Mouse (Mus musculus) MEL (cell line): ENCODE results near the gene Osbpl5. TPM values are rescaled to one million over a fixed set of nuclear protein-coding genes. Genes with fewer than 3 reads are reported as not detected.

Experiments
- DNase-seq: peaks from one replicate; pipeline ENCODE4 v3.0.0; 2011; ENCODE audit warnings: low read depth, low spot score
- H3K27ac ChIP-seq: 2 replicates; pipeline ENCODE4 v1.5.1; 2012; ENCODE audit warnings: low read depth, mild to moderate bottlenecking, control low read depth, low read length, moderate library complexity; ENCODE audit not compliant: control insufficient read depth
- H3K27me3 ChIP-seq, 2 experiments: fragments of 150-350 bp in 1 of 2; sonication (generic) in 1 of 2; 2 replicates each; pipeline ENCODE4 v1.6.1; 2012; ENCODE audit warnings: low read length in 2 of 2, mild to moderate bottlenecking in 2 of 2, improper control_type of control experiment in 1 of 2, moderate library complexity in 1 of 2; ENCODE audit not compliant: insufficient read depth in 2 of 2, control insufficient read depth in 1 of 2
- H3K36me3 ChIP-seq, 2 experiments: 2 replicates each; pipeline ENCODE4 v1.6.1; 2012 to 2014; ENCODE audit warnings: low read length in 2 of 2, improper control_type of control experiment in 1 of 2, inconsistent platforms in 1 of 2, mild to moderate bottlenecking in 1 of 2; ENCODE audit not compliant: insufficient read depth in 2 of 2, control insufficient read depth in 1 of 2
- H3K4me1 ChIP-seq, 2 experiments: fragments of 150-350 bp in 1 of 2; sonication (generic) in 1 of 2; 2 replicates each; pipeline ENCODE4 v1.6.1; 2012; ENCODE audit warnings: low read length in 2 of 2, improper control_type of control experiment in 1 of 2, mild to moderate bottlenecking in 1 of 2; ENCODE audit not compliant: insufficient read depth in 2 of 2, control insufficient read depth in 1 of 2
- H3K4me3 ChIP-seq, 2 experiments: fragments of 150-350 bp in 1 of 2; sonication (generic) in 1 of 2; 2 replicates each; pipeline ENCODE4 v1.5.1; 2012; ENCODE audit warnings: low read depth in 2 of 2, low read length in 2 of 2, mild to moderate bottlenecking in 2 of 2, moderate library complexity in 2 of 2, control low read depth in 1 of 2, improper control_type of control experiment in 1 of 2; ENCODE audit not compliant: control insufficient read depth in 1 of 2, insufficient read depth in 1 of 2
- H3K79me2 ChIP-seq: 2 replicates; pipeline ENCODE4 v1.6.1; 2012; ENCODE audit warnings: mild to moderate bottlenecking, low read length, moderate library complexity; ENCODE audit not compliant: control insufficient read depth, poor library complexity, insufficient read depth
- H3K9ac ChIP-seq: 2 replicates; pipeline ENCODE4 v1.6.1; 2012; ENCODE audit warnings: low read depth, mild to moderate bottlenecking, control low read depth, low read length, moderate library complexity; ENCODE audit not compliant: control insufficient read depth, poor library complexity, severe bottlenecking
- H3K9me3 ChIP-seq: fragments of 150-350 bp; sonication (generic); replicated peaks from 2 replicates; pipeline ENCODE4 v1.6.1; 2012; ENCODE audit warnings: mild to moderate bottlenecking, low read length, improper control_type of control experiment, moderate library complexity; ENCODE audit not compliant: insufficient read depth
- BHLHE40 ChIP-seq: IDR thresholded peaks from 2 replicates; pipeline ENCODE4 v1.6.1; 2012; ENCODE audit warnings: low read depth, mild to moderate bottlenecking, inconsistent platforms, low read length, improper control_type of control experiment, borderline replicate concordance
- CHD1 ChIP-seq: IDR thresholded peaks from 2 replicates; pipeline ENCODE4 v1.6.1; 2012; ENCODE audit warnings: low read depth, mild to moderate bottlenecking, inconsistent platforms, low read length, improper control_type of control experiment
- CTCF ChIP-seq, 3 experiments: IDR thresholded peaks in 2 of 3; conservative IDR thresholded peaks in 1 of 3; 2 replicates each; pipeline ENCODE4 v1.5.1; 2011 to 2012; ENCODE audit warnings: low read length in 3 of 3, low read depth in 2 of 3, mild to moderate bottlenecking in 2 of 3, improper control_type of control experiment in 1 of 3, inconsistent platforms in 1 of 3, mixed read lengths in 1 of 3, moderate library complexity in 1 of 3; ENCODE audit not compliant: control insufficient read depth in 1 of 3, insufficient read depth in 1 of 3, poor library complexity in 1 of 3, severe bottlenecking in 1 of 3
- E2F4 ChIP-seq: IDR thresholded peaks from 2 replicates; pipeline ENCODE4 v1.6.1; 2011; ENCODE audit warnings: low read depth, low read length, improper control_type of control experiment, borderline replicate concordance
- ELF1 ChIP-seq: IDR thresholded peaks from 2 replicates; pipeline ENCODE4 v1.6.1; 2014; ENCODE audit warnings: low read depth, mild to moderate bottlenecking, inconsistent platforms, low read length, improper control_type of control experiment, moderate library complexity
- EP300 ChIP-seq, 2 experiments: IDR thresholded peaks; 2 replicates each; pipeline ENCODE4 v1.6.1; 2011; ENCODE audit warnings: improper control_type of control experiment in 2 of 2, low read length in 2 of 2, low read depth in 1 of 2, mild to moderate bottlenecking in 1 of 2
- ETS1 ChIP-seq: IDR thresholded peaks from 2 replicates; pipeline ENCODE4 v1.6.1; 2012; ENCODE audit warnings: low read depth, mild to moderate bottlenecking, inconsistent platforms, low read length, improper control_type of control experiment, moderate library complexity
- GATA1 ChIP-seq: IDR thresholded peaks from 2 replicates; pipeline ENCODE4 v1.6.1; 2011; ENCODE audit warnings: low read depth, low read length, improper control_type of control experiment
- HCFC1 ChIP-seq: IDR thresholded peaks from 2 replicates; pipeline ENCODE4 v1.6.1; 2012; ENCODE audit warnings: low read depth, mild to moderate bottlenecking, inconsistent platforms, low read length, improper control_type of control experiment, moderate library complexity
- MAFK ChIP-seq: IDR thresholded peaks from 2 replicates; pipeline ENCODE4 v1.6.1; 2011; ENCODE audit warnings: low read depth, mild to moderate bottlenecking, low read length, improper control_type of control experiment, borderline replicate concordance
- MAX ChIP-seq: IDR thresholded peaks from 2 replicates; pipeline ENCODE4 v1.6.1; 2011; ENCODE audit warnings: low read length, improper control_type of control experiment
- MEF2A ChIP-seq: IDR thresholded peaks from 2 replicates; pipeline ENCODE4 v1.6.1; 2014; ENCODE audit warnings: low read depth, mild to moderate bottlenecking, inconsistent platforms, low read length, improper control_type of control experiment; ENCODE audit not compliant: poor library complexity, insufficient replicate concordance, severe bottlenecking; ENCODE audit errors: extremely low read depth
- MXI1 ChIP-seq: IDR thresholded peaks from 2 replicates; pipeline ENCODE4 v1.6.1; 2011; ENCODE audit warnings: mild to moderate bottlenecking, low read depth, low read length, improper control_type of control experiment
- MYB ChIP-seq: IDR thresholded peaks from 2 replicates; pipeline ENCODE4 v1.6.1; 2011; ENCODE audit warnings: mild to moderate bottlenecking, low read depth, low read length, improper control_type of control experiment
- MYC ChIP-seq: IDR thresholded peaks from 2 replicates; pipeline ENCODE4 v1.6.1; 2011; ENCODE audit warnings: low read depth, mild to moderate bottlenecking, low read length, improper control_type of control experiment, moderate library complexity
- NELFE ChIP-seq: IDR thresholded peaks from 2 replicates; pipeline ENCODE4 v1.6.1; 2011; ENCODE audit warnings: low read depth, low read length, improper control_type of control experiment
- NRF1 ChIP-seq: IDR thresholded peaks from 2 replicates; pipeline ENCODE4 v1.6.1; 2014; ENCODE audit warnings: low read depth, mild to moderate bottlenecking, inconsistent platforms, low read length, improper control_type of control experiment, moderate library complexity; ENCODE audit not compliant: poor library complexity, insufficient read depth, severe bottlenecking
- POLR2A ChIP-seq, 2 experiments: IDR thresholded peaks; 2 replicates each; pipeline ENCODE4 v1.6.1; 2011 to 2012; ENCODE audit warnings: low read length in 2 of 2, mild to moderate bottlenecking in 2 of 2, control low read depth in 1 of 2, improper control_type of control experiment in 1 of 2, low read depth in 1 of 2, moderate library complexity in 1 of 2; ENCODE audit not compliant: control insufficient read depth in 1 of 2, insufficient read depth in 1 of 2, poor library complexity in 1 of 2
- RAD21 ChIP-seq: IDR thresholded peaks from 2 replicates; pipeline ENCODE4 v1.6.1; 2011; ENCODE audit warnings: mild to moderate bottlenecking, low read depth, low read length, improper control_type of control experiment
- TAL1 ChIP-seq: IDR thresholded peaks from 2 replicates; pipeline ENCODE4 v1.6.1; 2012; ENCODE audit warnings: mild to moderate bottlenecking, inconsistent platforms, low read length, moderate library complexity, mixed read lengths
- TBP ChIP-seq: IDR thresholded peaks from 2 replicates; pipeline ENCODE4 v1.8.0; 2011; ENCODE audit warnings: low read depth, low read length, improper control_type of control experiment
- TCF12 ChIP-seq: IDR thresholded peaks from 2 replicates; pipeline ENCODE4 v1.6.1; 2014; ENCODE audit warnings: low read depth, mild to moderate bottlenecking, inconsistent platforms, low read length, improper control_type of control experiment, moderate library complexity
- ZC3H11A ChIP-seq: IDR thresholded peaks from 2 replicates; pipeline ENCODE4 v1.6.1; 2012; ENCODE audit warnings: low read depth, mild to moderate bottlenecking, inconsistent platforms, low read length, improper control_type of control experiment
- ZMIZ1 ChIP-seq: IDR thresholded peaks from 2 replicates; pipeline ENCODE4 v1.6.1; 2012; ENCODE audit warnings: low read depth, mild to moderate bottlenecking, inconsistent platforms, low read length, improper control_type of control experiment, moderate library complexity
- polyA plus RNA-seq, 2 experiments: library from polyadenylated mRNA; stranded (reverse) in 1 of 2; unstranded in 1 of 2; fragments of >175 nt in 1 of 2; fragments of >200 nt in 1 of 2; gene quantifications; 2 replicates each; pipeline versions ENCODE4 v1.2.1 to v1.2.4; 2012; ENCODE audit warnings: low replicate concordance in 2 of 2, low read depth in 1 of 2; ENCODE audit not compliant: insufficient read length in 2 of 2, insufficient read depth in 1 of 2, missing spikeins in 1 of 2
- total RNA-seq: library from RNA; depleted of rRNA; stranded (reverse); fragments of 300-350 nt; gene quantifications from 2 replicates; pipeline ENCODE4 v1.2.3, GENCODE M21; 2012

Osbpl5 gene
- total and polyA plus RNA-seq, 3 experiments, result 0.27 to 0.50 TPM; not detected in 1

DNA sequence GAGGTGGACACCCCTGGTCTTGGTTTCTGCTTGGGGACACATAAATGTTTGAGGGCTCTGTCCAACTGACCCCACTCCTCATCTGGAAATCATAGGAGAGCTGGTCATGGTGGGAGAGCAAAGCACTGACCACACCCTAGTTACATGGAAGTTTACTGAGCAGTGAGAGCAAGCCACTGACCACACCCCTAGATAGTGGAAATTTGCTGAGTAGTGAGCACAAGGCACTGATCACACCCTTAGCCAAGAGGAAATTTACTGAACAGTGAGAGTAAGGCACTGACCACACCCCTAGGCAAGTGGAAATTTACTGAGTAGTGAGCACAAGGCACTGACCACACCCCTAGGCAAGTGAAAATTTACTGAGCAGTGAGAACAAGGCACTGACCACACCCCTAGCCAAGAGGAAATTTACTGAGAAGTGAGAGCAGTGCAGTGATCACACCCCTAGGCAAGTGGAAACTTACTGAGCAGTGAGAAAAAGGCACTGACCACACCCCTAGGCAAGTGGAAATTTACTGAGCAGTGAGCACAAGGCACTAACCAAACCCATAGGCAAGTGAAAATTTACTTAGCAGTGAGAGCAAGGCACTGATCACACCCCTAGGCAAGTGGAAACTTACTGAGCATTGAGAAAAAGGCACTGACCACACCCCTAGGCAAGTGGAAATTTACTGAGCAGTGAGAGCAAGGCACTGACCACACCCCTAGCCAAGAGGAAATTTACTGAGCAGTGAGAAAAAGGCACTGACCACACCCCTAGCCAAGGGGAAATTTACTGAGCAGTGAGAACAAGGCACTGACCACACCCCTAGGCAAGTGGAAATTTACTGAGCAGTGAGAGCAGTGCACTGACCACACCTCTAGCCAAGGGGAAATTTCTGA is 90.1 kb downstream of the Osbpl5 start:
- Histone ChIP-seq H3K9ac (no peak overlapping the region), H3K9me3 (no peaks in the 10 kb centered on the region), H3K27ac (no peak overlapping the region), H3K4me1 (no peaks in the 10 kb centered on the region), H3K36me3 (no peaks in the 10 kb centered on the region), H3K27me3 (no peaks in the 10 kb centered on the region), H3K4me3 (no peak overlapping the region), H3K79me2 (no peaks in the 10 kb centered on the region)
- TF ChIP-seq TCF12, result no peak
- no peak for TF ChIP-seq MEF2A
- TF ChIP-seq ELF1, result no peak
- TF ChIP-seq E2F4, result no peak
- no peak for TF ChIP-seq POLR2A (IDR thresholded peaks at IDR 0.05; ENCODE audit: control insufficient read depth in 1 of 2, insufficient read depth in 1 of 2, low read depth in 1 of 2, low read length in 2 of 2, poor library complexity in 1 of 2)
- no peak for TF ChIP-seq HCFC1
- no peak for TF ChIP-seq CTCF (IDR thresholded peaks at IDR 0.05 in 2 of 3, conservative IDR thresholded peaks at IDR 0.05 in 1 of 3; ENCODE audit: control insufficient read depth in 1 of 3, insufficient read depth in 1 of 3, low read depth in 2 of 3, low read length in 3 of 3, poor library complexity in 1 of 3, severe bottlenecking in 1 of 3)
- TF ChIP-seq CHD1, result no peak
- TF ChIP-seq MAFK, result no peak
- no peak for TF ChIP-seq ZMIZ1
- no peak for TF ChIP-seq ETS1
- TF ChIP-seq BHLHE40, result no peak
- no peak for TF ChIP-seq ZC3H11A
- DNase-seq, result peak; percentile 21

DNA sequence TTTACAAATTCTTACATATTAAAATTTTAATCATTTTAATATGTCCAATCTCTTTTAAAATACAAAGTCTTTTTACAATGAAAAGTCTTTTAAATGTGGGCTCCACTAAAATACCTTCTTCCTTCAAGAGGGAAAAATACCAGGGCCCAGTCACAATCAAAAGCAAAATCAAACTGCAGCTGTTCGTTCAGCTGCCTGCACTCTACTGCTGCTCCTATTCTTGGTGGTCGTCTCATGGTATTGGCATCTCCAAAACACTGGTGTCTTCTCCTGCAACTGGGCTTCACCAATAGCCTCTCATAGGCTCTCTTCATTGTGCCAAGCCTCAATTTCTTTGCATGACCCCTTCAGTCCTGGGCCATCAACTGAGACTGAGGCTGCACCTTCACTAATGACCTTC is 93.3 kb downstream of the Osbpl5 start:
- H3K9ac ChIP-seq, result no peak overlapping the region
- no peak for DNase-seq
- H3K27ac ChIP-seq, result no peak overlapping the region
- H3K79me2 ChIP-seq, result no peaks in the 10 kb centered on the region
- no peaks in the 10 kb centered on the region for H3K9me3 ChIP-seq
- H3K4me1 ChIP-seq, result no peaks in the 10 kb centered on the region
- H3K27me3 ChIP-seq, result no peaks in the 10 kb centered on the region
- TF ChIP-seq ELF1, result no peak
- TF ChIP-seq MXI1, result no peak
- TF ChIP-seq TAL1, result no peak
- no peak for TF ChIP-seq NRF1
- TF ChIP-seq ETS1, result no peak
- TF ChIP-seq E2F4, result no peak
- TF ChIP-seq CHD1, result no peak
- no peak for TF ChIP-seq POLR2A (IDR thresholded peaks at IDR 0.05; ENCODE audit: control insufficient read depth in 1 of 2, insufficient read depth in 1 of 2, low read depth in 1 of 2, low read length in 2 of 2, poor library complexity in 1 of 2)
- no peak for TF ChIP-seq EP300 (IDR thresholded peaks at IDR 0.05; ENCODE audit: low read depth in 1 of 2, low read length in 2 of 2)
- no peak for TF ChIP-seq NELFE
- no peak for TF ChIP-seq TBP
- TF ChIP-seq MAX, result no peak
- no peak for TF ChIP-seq MYB
- TF ChIP-seq GATA1, result no peak
- no peak for TF ChIP-seq ZC3H11A
- no peak for TF ChIP-seq RAD21
- TF ChIP-seq MYC, result no peak
- no peak overlapping the region for H3K4me3 ChIP-seq
- H3K36me3 ChIP-seq, result no peaks in the 10 kb centered on the region
